Mouse (Mus musculus): ENCODE results near the gene Gm29276. TPM values are rescaled to one million over a fixed set of nuclear protein-coding genes. Genes with fewer than 3 reads are reported as not detected.
"Not testable (repeated sequence)": the region's sequence is repeated elsewhere in the genome, so short reads cannot be mapped to it uniquely, and the experiment has no call there.

The Gm29276 gene
- polyA plus RNA-seq (2014; fragmentation: Nextera tagmentation; extraction: Ambion mirVana) = not detected in 2 replicates

DNA sequence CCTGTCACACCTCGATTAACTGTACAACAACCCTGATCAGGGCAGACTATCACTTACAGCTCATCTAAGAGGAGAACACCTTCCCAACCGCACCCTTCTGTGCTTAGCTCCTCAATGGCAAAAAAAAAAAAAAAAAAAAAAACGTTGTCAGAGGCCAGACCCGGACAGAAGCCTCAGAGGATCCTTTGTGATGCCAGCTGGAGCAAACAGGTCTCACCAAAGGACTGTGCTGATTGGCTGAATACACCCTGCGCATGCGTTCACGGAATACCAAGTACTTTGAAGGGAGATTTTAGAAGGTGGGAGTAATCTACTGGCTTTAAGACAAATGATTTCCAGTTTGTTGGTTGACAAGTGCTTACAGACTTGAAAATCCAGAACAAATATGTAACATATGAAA, at the start of gene Gm29276:
Gm29276 (minus strand) TSS at position 101 of the 400 bp plus-strand sequence.
- H3K27ac ChIP-seq (ENCODE audit: low read depth, low read length); H3K36me3 ChIP-seq (ENCODE audit: control insufficient read depth, insufficient read depth, low read length); H3K9me3 ChIP-seq (ENCODE audit: control insufficient read depth, low read length); H3K9ac ChIP-seq (ENCODE audit: low read depth, low read length); H3K4me3 ChIP-seq (ENCODE audit: low read length); H3K4me2 ChIP-seq (replicated peaks; ENCODE audit: low read depth, low read length); ATAC-seq (ENCODE audit: low FRiP score, low TSS enrichment); H3K4me1 ChIP-seq (ENCODE audit: control insufficient read depth, insufficient read depth, low read length); H3K27me3 ChIP-seq (ENCODE audit: control insufficient read depth, insufficient read depth, low read length): not testable (repeated sequence)
- WGBS = no CpG with 5 or more reads among the region's 7 CpGs

Measured in kidney, embryonic 14.5 days (tissue).